Mouse (Mus musculus) common myeloid progenitor, adult 5-6 weeks (primary cell): ENCODE measurements around the gene Maz. TPM values are rescaled to one million over a fixed set of nuclear protein-coding genes. Genes with fewer than 3 reads are reported as not detected.

ENCODE experiments used
- ATAC-seq: replicated peaks from 2 replicates; pipeline ENCODE4 v1.8.0; 2016; ENCODE audit warnings: low read depth, mild to moderate bottlenecking, moderate TSS enrichment, inconsistent platforms; ENCODE audit not compliant: poor library complexity, severe bottlenecking
- total RNA-seq: library from RNA; stranded (forward); fragments of 200-1000, 187-1606 nt; gene quantifications from 2 replicates; pipeline ENCODE4 v1.2.3, GENCODE M21; 2017

Gene Maz
- 59.0 and 67.8 TPM in 2 replicates for total RNA-seq

- ATAC-seq = peak; percentile 77
Measured at GRCm38 (mm10) chr7:127026984-127027726, at the start of gene Maz. Gene Maz (minus strand): TSS chr7:127027037.

- no peak for ATAC-seq
Measured at GRCm38 (mm10) chr7:127076188-127076587, 49.4 kb upstream of the Maz start.

GRCm38 (mm10) chr7:127073221-127073620 lies 46.4 kb upstream of the Maz start:
- no peak for ATAC-seq

- no peak for ATAC-seq
Measured at GRCm38 (mm10) chr7:127070871-127071413, 44.1 kb upstream of the Maz start.

- no peak for ATAC-seq
Measured at GRCm38 (mm10) chr7:127066317-127066716, 39.5 kb upstream of the Maz start.

GRCm38 (mm10) chr7:127065538-127065937 lies 38.7 kb upstream of the Maz start:
- ATAC-seq = no peak

- no peak for ATAC-seq
Measured at GRCm38 (mm10) chr7:127055026-127055585, 28.3 kb upstream of the Maz start.

GRCm38 (mm10) chr7:127041851-127042672 lies 15.2 kb upstream of the Maz start, which contains the start of gene Kif22:
Gene Kif22 (minus strand): TSS chr7:127042471.
- ATAC-seq = peak; percentile 98

- no peak for ATAC-seq
Measured at GRCm38 (mm10) chr7:127031244-127031643, 4.4 kb upstream of the Maz start.

GRCm38 (mm10) chr7:127030172-127030571 lies 3.3 kb upstream of the Maz start:
- no peak for ATAC-seq

GRCm38 (mm10) chr7:127027885-127028284 lies 1.0 kb upstream of the Maz start:
- ATAC-seq = no peak

- no peak for ATAC-seq
Measured at GRCm38 (mm10) chr7:127026616-127026983, 237 bp downstream of the Maz start.

- no peak; the same call in 1 of the 2 replicates for ATAC-seq
Measured at GRCm38 (mm10) chr7:127026161-127026600, 656 bp downstream of the Maz start.

- no peak for ATAC-seq
Measured at GRCm38 (mm10) chr7:127025556-127026160, 1.2 kb downstream of the Maz start.

- peak; percentile 26 for ATAC-seq
Measured at GRCm38 (mm10) chr7:127024755-127025555, 1.9 kb downstream of the Maz start.

GRCm38 (mm10) chr7:127023896-127024690 lies 2.7 kb downstream of the Maz start:
- no peak for ATAC-seq

- no peak for ATAC-seq
Measured at GRCm38 (mm10) chr7:127023272-127023691, 3.6 kb downstream of the Maz start.

GRCm38 (mm10) chr7:127022528-127023271 lies 4.1 kb downstream of the Maz start:
- ATAC-seq = no peak
